Mouse (Mus musculus): ENCODE results near the gene Rgs6.

The Rgs6 gene

DNA sequence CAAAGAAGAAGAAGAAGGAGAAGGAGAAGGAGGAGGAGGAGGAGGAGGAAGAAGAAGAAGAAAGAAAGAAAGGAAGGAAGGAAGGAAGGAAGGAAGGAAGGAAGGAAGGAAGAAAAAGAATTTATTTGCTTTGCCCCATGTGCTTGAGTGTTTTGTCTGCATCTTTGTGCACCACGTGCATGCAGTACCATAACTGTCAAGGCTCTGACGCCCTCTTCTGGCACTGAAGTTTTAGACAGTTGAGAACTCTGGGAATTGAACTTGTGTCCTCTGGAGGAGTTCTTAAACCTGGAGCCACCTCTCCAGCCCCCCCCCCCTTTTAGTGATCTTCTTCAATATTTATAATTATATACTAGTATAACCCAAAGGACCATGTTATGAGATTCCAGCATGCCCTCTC, 426.8 kb downstream of the Rgs6 start:
- no peak for ATAC-seq (ENCODE audit: insufficient number of reproducible peaks, low FRiP score, low TSS enrichment)

GRCm38 (mm10) chr12:83015366-83015765, 427.3 kb downstream of the Rgs6 start:
- ATAC-seq (ENCODE audit: insufficient number of reproducible peaks, low FRiP score, low TSS enrichment) = no peak

DNA sequence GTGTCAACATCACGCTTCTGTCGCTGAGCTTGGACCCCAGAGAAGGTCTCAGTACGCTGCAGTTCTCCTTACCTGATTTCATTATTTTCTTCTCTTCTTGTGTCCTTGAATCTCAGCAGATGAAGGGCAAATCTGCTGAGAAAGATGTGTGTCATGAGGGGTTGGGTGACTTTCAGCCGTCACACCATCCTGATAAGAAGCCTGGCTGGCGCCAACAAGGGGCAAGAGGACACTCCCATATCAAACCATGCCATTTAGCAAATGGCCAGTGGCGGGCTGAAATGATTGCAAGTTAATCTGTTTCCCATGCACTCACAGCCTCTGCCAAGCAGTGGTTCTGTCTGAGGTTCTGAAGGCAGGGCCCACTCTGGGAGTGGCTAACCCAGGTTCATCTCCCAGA, 428.4 kb downstream of the Rgs6 start:
- no peak for ATAC-seq (ENCODE audit: insufficient number of reproducible peaks, low FRiP score, low TSS enrichment)

DNA sequence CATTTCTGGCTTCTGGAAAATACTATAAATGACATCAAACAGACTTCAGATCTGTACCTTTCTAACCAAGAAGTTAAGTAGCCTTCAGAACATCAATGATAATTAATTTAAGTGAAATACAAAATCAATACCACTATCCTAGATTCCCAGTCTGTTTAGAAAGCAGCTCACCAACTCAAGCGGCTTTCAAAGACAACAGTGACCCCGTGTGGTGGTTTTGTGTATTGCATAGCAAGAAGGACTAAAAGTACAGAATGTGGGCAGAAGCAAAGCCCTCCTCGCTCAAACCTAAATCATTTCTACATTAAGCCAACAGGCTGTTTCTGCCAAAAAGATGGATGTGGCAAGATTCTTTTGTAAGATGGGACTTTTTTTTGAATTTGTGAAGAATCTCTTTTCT, 429.9 kb downstream of the Rgs6 start:
- ATAC-seq (ENCODE audit: insufficient number of reproducible peaks, low FRiP score, low TSS enrichment) = 0 out of 2 replicates have a peak, but pooled peaks have one; percentile 40

GRCm38 (mm10) chr12:83026985-83027384, 438.9 kb downstream of the Rgs6 start:
- no peak for ATAC-seq (ENCODE audit: insufficient number of reproducible peaks, low FRiP score, low TSS enrichment)

DNA sequence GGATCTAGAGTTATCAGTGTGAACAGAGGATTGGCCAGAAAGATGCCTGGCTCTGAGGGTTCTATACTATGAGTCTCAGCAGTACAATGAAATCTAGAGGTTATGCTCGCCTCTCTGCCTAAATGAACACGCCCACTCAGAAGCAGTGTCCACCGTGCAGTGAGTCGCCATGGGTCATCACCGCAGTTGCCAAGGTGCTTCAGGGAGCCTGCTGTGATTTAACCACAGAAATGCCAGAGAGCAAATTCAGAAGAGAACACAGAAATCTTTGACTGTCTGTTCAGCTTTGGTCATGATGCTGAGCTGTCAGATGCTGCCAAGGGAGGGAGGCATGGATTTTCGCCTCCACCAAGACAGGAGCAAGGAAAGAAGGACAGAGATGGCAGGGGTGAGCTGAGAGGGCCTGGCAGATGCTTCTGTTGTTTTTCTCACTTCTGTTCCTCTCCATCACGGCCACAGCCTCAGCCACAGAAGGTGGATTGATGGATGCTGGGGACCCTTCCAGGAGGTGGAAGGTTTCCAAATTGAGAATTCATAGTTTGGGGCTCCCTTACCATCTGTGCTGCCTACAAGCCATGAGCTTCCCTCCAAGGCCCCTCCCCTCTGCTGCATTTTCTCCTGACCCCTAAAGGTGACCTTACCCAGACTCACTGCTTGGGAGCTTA, 445.2 kb downstream of the Rgs6 start:
- no peak for ATAC-seq (ENCODE audit: insufficient number of reproducible peaks, low FRiP score, low TSS enrichment)

DNA sequence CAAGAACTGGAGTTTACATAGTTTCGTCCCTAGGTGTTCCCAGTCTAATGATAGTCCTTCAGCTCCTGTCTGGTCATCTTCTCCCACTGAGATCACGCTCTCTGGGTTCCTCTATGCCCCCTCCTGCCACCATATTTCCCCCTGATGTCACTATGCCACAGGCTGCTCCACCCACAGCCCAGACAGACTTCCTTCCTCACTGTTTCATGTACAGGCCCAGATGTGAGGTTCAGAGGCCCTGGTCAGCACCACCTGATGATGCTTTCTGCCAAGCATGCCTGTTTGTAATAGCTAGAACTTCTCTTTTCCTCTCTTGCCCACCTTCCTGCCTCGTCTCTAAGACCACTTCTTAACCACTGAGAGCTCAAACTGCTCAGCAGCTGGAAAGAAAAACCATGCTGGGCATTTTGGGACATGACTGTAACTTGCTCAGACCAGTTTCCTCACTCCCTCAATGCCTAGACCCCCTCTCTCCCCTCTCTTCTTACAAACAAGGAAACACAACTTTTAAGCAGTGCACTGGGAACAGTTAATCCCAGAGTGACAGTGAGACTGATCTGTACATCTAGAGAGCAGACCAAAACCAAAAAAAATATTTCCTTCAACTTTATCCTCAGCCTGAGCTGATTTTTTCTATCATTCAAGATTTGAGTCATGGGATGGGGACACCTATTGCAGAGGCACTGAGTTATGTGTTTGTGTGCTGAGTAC, 446.9 kb downstream of the Rgs6 start:
- no peak for ATAC-seq (ENCODE audit: insufficient number of reproducible peaks, low FRiP score, low TSS enrichment)

DNA sequence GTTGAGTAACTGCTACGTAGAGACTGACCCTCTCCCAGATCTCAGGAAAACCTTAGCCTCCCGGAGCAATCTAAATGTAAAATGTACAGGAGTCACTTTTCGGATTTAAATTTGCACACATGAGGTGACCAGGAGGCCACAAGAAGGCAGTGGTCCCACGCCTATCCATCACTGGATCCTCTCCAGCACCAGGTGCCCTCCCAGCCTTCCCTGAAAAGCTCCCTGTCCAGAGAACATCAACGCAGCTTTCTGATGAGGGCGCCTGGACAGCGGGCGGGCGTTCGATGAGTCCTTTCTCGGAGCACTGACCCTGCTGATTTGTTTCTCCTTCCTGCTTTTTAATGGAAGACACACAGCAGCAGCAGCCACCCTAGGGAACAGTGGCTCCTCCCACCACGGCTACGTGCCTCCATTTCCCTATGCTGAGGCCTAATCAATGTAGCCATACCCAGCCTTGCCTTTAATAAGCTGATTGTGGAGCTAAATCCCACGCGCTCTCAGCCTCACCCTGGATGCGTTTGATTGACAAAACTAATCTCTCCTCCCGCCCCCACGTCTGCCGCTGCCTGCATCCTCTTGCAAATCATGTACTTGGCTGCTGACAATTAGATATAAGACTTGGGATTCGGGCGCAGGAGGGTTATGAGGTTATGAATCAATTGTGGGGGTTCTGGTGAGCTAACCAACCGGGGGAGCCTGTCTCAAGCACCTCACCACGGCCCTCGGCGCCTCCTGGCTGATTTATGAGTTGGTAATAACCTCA, 449.9 kb downstream of the Rgs6 start:
- no peak for ATAC-seq (ENCODE audit: insufficient number of reproducible peaks, low FRiP score, low TSS enrichment)

GRCm38 (mm10) chr12:83038779-83039178, 450.7 kb downstream of the Rgs6 start:
- no peak for ATAC-seq (ENCODE audit: insufficient number of reproducible peaks, low FRiP score, low TSS enrichment)

GRCm38 (mm10) chr12:83039859-83040258, 451.8 kb downstream of the Rgs6 start:
- no peak for ATAC-seq (ENCODE audit: insufficient number of reproducible peaks, low FRiP score, low TSS enrichment)

- no peak for ATAC-seq (ENCODE audit: insufficient number of reproducible peaks, low FRiP score, low TSS enrichment)
Observed at GRCm38 (mm10) chr12:83043980-83044620, 456.0 kb downstream of the Rgs6 start.

- ATAC-seq (ENCODE audit: insufficient number of reproducible peaks, low FRiP score, low TSS enrichment) = no peak
Observed at GRCm38 (mm10) chr12:83044621-83044990, 456.5 kb downstream of the Rgs6 start.

DNA sequence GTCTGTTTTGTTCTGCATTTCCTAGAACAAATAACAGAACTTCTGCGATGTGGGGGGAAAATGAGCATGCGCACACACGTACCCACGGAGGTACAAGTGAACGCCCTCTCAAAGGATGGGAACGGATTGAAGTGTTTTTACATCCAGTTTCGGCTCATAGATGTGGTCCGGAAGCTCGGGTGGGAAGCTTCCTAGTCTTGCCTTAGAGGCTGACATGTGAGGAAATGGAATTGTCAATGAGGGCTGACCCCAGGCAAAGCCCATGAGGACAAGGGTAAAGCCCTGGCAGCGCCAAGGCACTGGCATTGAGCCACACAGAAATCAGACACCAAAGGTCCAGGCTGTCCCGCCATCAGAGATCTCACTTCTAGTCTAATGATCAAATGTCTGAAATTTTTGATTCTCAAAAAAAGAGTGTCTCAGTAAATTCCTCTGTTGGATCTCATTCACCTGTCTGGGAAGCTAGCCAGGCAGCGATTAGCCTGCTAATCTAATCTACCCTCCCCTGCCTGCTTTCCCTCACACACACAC, 457.0 kb downstream of the Rgs6 start:
- ATAC-seq (ENCODE audit: insufficient number of reproducible peaks, low FRiP score, low TSS enrichment) = no peak

DNA sequence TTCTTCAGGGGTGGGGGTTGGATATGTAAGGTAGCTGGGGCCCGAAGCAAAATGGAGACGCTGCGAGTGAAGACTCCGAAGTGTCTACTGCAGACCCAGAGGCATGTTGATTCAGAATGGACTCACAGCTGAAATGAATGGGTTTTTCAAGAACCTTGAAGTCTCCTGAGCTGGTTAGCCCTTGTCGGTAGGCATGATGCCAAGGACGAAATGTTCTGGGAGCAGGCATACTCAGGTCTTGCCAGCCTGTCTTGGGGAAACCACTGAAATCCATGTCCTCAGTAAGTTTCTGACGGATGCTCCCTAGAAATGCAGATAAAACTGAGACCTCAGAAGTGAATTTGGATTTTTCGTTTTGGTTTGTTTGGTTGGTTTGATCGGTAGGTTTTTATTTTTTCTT, 458.6 kb downstream of the Rgs6 start:
- no peak for ATAC-seq (ENCODE audit: insufficient number of reproducible peaks, low FRiP score, low TSS enrichment)

DNA sequence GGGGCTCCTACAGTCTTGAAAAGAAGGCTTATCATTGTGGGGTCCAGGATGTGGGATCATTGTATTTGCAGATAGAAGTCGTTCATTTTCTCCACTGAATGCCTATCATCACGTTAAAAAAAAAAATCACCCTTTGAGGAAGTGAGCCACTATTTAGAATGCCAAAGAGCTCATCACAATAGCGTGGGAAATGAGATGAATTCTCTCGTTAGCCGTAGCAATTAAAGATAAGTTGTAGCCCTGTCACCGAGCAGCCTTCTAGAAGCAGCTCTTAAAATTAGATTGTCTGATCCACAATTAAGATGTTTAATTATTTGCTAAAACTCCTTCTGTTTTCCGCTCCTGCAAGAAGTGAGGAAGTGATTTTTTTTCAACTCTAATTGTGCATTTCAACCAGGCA, 459.6 kb downstream of the Rgs6 start:
- ATAC-seq (ENCODE audit: insufficient number of reproducible peaks, low FRiP score, low TSS enrichment) = no peak

DNA sequence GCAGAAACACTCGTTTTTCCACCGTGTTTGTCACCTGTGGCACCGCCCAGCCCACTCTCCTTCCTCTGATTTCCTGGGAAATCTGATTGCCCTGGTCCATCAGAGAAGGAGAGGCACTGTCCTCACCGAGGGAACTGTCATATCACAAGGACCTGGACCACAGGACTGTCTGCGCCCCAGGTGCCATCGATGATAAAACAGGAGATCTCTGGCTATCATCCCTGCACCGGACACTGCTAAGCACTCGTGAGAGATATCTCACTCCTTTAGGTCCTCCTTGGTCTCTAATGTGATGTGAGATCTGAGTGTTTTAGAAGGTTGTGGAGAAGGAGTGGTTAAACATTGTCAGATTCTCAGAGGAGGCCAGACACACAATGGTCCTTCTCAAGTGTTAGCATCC, 462.4 kb downstream of the Rgs6 start:
- ATAC-seq (ENCODE audit: insufficient number of reproducible peaks, low FRiP score, low TSS enrichment) = no peak

DNA sequence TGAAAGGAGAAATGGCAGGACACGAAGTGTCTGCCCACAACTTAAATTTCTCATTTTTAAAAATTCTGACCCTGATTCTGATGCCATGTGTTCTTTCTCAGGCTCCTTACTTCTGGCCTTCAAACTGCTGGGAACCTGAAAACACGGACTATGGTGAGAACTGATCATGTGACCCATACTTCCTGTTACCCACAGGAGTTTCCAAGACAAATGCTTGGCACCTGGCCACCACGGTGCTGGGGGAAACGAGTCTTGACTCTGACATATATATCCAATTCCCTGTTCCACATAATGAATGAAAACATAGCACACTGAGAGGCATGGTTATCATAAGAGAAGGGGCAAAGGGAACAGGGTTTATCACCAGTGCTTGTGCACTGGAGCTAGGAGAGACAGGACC, 464.3 kb downstream of the Rgs6 start:
- no peak for ATAC-seq (ENCODE audit: insufficient number of reproducible peaks, low FRiP score, low TSS enrichment)

DNA sequence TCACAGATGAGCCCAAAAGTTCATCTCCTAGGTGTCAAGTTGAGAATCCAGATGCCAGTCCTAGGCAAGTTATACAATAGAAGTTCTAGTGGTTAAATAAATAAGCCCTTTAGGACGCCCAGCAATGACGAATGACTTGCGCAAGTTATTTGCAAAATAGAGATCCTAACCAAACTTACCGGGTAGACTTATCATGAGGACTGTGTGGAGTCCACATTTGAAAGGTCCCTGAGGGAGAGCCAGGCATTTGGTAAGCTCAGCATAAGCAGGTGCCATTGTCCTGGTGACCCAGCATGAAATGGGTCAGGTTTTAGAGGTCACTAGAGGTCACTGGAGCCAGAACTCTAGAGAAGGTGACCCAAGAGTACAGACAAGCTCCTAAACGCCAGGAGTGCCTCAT, 467.6 kb downstream of the Rgs6 start:
- no peak for ATAC-seq (ENCODE audit: insufficient number of reproducible peaks, low FRiP score, low TSS enrichment)

DNA sequence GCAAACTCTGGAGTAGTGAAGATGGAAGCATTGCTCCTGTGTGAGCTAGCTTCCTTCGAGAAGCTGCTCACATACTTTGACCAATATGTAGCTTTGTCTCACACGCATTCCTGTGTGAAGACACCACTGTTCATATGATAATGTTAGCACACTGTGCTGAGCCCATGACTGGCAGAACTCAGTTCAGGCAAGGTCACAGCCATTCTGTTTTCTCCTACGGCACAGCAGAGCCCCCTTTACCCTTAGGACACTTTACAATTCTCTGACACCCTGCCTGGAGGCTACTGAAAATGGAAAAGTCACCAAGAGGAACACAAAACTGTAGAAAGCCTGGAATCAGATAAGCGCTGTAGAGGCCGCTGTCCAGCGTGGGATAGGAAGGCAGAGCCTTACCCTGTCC, 478.3 kb downstream of the Rgs6 start:
- ATAC-seq (ENCODE audit: insufficient number of reproducible peaks, low FRiP score, low TSS enrichment) = no peak

DNA sequence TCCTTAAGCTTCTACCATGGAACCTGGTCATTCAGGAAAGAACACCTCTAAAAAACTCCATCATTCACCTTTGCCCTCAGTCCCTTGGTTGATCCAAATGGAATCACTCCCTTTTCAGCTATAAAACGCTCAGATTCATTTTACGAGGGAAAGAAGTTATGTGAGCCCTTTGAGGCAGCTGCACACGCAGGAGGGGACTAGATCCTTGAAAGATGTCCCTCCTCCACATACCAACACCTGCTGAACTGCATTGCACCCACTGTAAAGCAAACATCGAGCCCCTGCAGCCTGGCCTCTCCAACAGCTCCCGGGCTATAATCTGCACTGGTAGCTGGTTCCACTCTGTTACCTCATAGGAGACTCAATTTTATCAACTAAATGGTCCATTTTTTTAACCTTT, 482.8 kb downstream of the Rgs6 start:
- ATAC-seq (ENCODE audit: insufficient number of reproducible peaks, low FRiP score, low TSS enrichment) = no peak

Measured in cerebellum, adult (tissue).